Mouse (Mus musculus): Measurements from ENCODE around the gene Hipk2. TPM values are rescaled to one million over a fixed set of nuclear protein-coding genes. Genes with fewer than 3 reads are reported as not detected.
"Not testable (repeated sequence)": the region's sequence is repeated elsewhere in the genome, so short reads cannot be mapped to it uniquely, and the experiment has no call there.

Gene Hipk2
- polyA plus RNA-seq, 1 experiment from 2014 or later: 13.9 TPM

- Histone ChIP-seq H3K36me3 (no peaks in the 10 kb centered on the region), H3K4me2 (no peak overlapping the region), H3K9me3 (no peaks in the 10 kb centered on the region), H3K9ac (no peak overlapping the region), H3K27ac (no peak overlapping the region), H3K4me3 (no peak overlapping the region), H3K4me1 (no peaks in the 10 kb centered on the region), H3K27me3 (no peaks in the 10 kb centered on the region)
- no peak for ATAC-seq (ENCODE audit: insufficient number of reproducible peaks, low FRiP score, low TSS enrichment, low read depth)
- WGBS: 77% methylated on average over 14 of the region's 14 CpGs
Observed at GRCm38 (mm10) chr6:38676723-38677122, 199.2 kb downstream of the Hipk2 start.

DNA sequence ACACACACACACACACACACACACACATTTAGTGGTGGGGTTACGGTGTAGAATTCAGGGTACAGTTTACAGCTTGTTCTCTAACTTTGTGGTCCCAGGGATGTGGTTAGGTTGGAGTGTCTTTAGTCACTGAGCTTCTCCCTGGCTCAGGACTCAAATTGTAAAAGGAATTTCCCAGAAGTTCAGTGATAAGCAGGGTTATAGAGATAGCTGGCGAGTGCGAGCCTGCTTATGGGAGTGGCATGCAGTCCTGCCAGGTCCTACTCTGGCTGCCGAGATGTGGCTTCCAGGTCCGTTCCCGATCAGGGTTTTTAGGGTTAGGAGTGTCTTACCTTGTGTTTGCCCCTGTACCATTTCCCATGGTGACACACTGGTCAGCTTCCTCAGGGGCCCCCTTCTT, 199.7 kb downstream of the Hipk2 start:
- no peak overlapping the region for H3K4me3 ChIP-seq
- 82% methylated on average over 6 of the region's 6 CpGs for WGBS
- H3K36me3 ChIP-seq: no peaks in the 10 kb centered on the region
- H3K9ac ChIP-seq: no peak overlapping the region
- no peaks in the 10 kb centered on the region for H3K27me3 ChIP-seq
- H3K4me2 ChIP-seq: no peak overlapping the region
- ATAC-seq (ENCODE audit: insufficient number of reproducible peaks, low FRiP score, low TSS enrichment, low read depth): no peak
- H3K9me3 ChIP-seq: no peaks in the 10 kb centered on the region
- H3K4me1 ChIP-seq: no peaks in the 10 kb centered on the region
- H3K27ac ChIP-seq: no peak overlapping the region

- H3K27me3 ChIP-seq: no peaks in the 10 kb centered on the region
- ATAC-seq (ENCODE audit: insufficient number of reproducible peaks, low FRiP score, low TSS enrichment, low read depth): no peak
- no peak overlapping the region for H3K4me3 ChIP-seq
- no peaks in the 10 kb centered on the region for H3K4me1 ChIP-seq
- whole genome bisulfite sequencing: 86% methylated on average over 3 of the region's 3 CpGs
- H3K27ac ChIP-seq: no peak overlapping the region
- no peaks in the 10 kb centered on the region for H3K9me3 ChIP-seq
- H3K9ac ChIP-seq: no peak overlapping the region
- no peak overlapping the region for H3K4me2 ChIP-seq
- no peaks in the 10 kb centered on the region for H3K36me3 ChIP-seq
Observed at GRCm38 (mm10) chr6:38672011-38672410, 204.0 kb downstream of the Hipk2 start.

- Histone ChIP-seq H3K27me3 (no peaks in the 10 kb centered on the region), H3K4me3 (no peak overlapping the region), H3K4me1 (no peaks in the 10 kb centered on the region), H3K27ac (no peak overlapping the region), H3K4me2 (no peak overlapping the region), H3K9ac (no peak overlapping the region), H3K36me3 (no peaks in the 10 kb centered on the region), H3K9me3 (no peaks in the 10 kb centered on the region)
- 75% methylated on average over 7 of the region's 7 CpGs for WGBS
- ATAC-seq (ENCODE audit: insufficient number of reproducible peaks, low FRiP score, low TSS enrichment, low read depth): no peak
Observed at GRCm38 (mm10) chr6:38671270-38671669, 204.7 kb downstream of the Hipk2 start.

DNA sequence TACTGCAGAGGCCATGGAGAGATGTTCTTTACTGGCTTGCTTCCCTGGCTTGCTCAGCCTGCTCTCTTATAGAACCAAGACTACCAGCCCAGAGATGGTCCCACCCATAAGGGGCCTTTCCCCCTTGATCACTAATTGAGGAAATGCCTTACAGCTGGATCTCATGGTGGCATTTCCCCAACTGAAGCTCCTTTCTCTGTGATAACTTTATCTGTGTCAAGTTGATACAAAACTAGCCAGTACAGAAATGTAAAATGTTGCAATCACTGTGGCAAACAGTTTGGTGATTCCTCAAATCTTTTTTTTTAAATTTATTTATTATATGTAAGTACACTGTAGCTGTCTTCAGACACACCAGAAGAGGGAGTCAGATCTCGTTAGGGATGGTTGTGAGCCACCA, 205.5 kb downstream of the Hipk2 start:
- not testable (repeated sequence) for H3K36me3 ChIP-seq; H3K4me2 ChIP-seq; H3K27me3 ChIP-seq; H3K9me3 ChIP-seq; H3K4me1 ChIP-seq; H3K9ac ChIP-seq; H3K27ac ChIP-seq; H3K4me3 ChIP-seq; ATAC-seq (ENCODE audit: insufficient number of reproducible peaks, low FRiP score, low TSS enrichment, low read depth)
- WGBS: 82% methylated on average over 1 of the region's 1 CpGs

DNA sequence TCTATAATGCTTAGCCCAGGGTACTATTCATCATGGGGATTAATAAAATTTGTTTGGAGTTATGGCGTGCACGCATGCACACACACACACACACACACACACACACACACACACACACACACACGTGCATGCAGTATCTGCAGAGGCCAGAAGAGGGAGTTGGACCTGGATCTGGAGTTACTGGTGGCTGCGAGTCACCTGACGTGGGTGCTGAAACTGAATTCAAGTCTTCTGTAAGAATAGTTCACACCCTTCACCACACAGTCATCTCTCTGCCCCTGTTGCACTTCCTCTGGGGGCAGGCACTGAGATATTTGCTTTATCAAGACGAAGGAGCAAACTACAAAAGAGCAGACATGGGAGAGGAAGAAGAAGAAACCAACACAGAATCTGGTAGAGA, 206.4 kb downstream of the Hipk2 start:
- Histone ChIP-seq H3K27ac (no peak overlapping the region), H3K4me1 (no peaks in the 10 kb centered on the region), H3K36me3 (no peaks in the 10 kb centered on the region), H3K9ac (no peak overlapping the region), H3K4me3 (no peak overlapping the region), H3K4me2 (no peak overlapping the region), H3K9me3 (no peaks in the 10 kb centered on the region), H3K27me3 (peaks cover 5% of the 10 kb centered on the region)
- ATAC-seq (ENCODE audit: insufficient number of reproducible peaks, low FRiP score, low TSS enrichment, low read depth): no peak
- WGBS: 63% methylated on average over 6 of the region's 6 CpGs

GRCm38 (mm10) chr6:38662714-38663615, 213.0 kb downstream of the Hipk2 start, which contains the start of gene Clec2l:
Gene Clec2l, plus strand, starts transcription at chr6:38663069.
- Histone ChIP-seq H3K4me2 (peak within 1 kb of the TSS; percentile 92), H3K4me3 (peak within 1 kb of the TSS; percentile 60), H3K4me1 (0 out of 2 replicates have a peak, but pooled peaks cover 9% of the 10 kb centered on the region), H3K9ac (peak within 1 kb of the TSS; percentile 51), H3K27ac (no peak within 1 kb of the TSS), H3K36me3 (no peaks in the 10 kb centered on the region), H3K9me3 (no peaks in the 10 kb centered on the region), H3K27me3 (peaks cover 29% of the 10 kb centered on the region)
- peak; percentile 66 for ATAC-seq (ENCODE audit: insufficient number of reproducible peaks, low FRiP score, low TSS enrichment, low read depth)
- WGBS: under 1% methylated on average over 74 of the region's 84 CpGs

DNA sequence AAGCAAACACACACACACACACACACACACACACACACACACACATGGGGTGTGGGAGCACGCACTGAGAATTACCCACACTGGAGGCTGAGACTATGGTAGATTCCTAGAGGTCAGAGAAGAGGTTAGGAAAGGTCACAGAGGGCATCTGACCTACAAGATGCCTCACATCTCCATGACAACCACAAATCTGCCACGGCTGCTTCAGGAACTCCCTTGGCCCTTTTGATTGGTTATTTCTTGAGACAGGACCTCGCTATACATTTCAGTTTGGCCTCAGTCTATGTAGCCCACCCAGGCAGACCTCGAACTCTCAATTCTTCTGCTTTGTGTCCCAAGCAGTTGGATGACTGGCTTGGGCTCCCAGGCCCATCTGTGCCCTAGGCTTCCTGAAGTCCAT, 214.3 kb downstream of the Hipk2 start:
- no peak overlapping the region for H3K9ac ChIP-seq
- 0 out of 2 replicates have a peak, but pooled peaks cover 9% of the 10 kb centered on the region for H3K4me1 ChIP-seq
- H3K27me3 ChIP-seq: peaks cover 33% of the 10 kb centered on the region
- no peak overlapping the region for H3K4me2 ChIP-seq
- no peak overlapping the region for H3K27ac ChIP-seq
- H3K36me3 ChIP-seq: no peaks in the 10 kb centered on the region
- no peak overlapping the region for H3K4me3 ChIP-seq
- whole genome bisulfite sequencing: 72% methylated on average over 4 of the region's 4 CpGs
- ATAC-seq (ENCODE audit: insufficient number of reproducible peaks, low FRiP score, low TSS enrichment, low read depth): no peak
- no peaks in the 10 kb centered on the region for H3K9me3 ChIP-seq

DNA sequence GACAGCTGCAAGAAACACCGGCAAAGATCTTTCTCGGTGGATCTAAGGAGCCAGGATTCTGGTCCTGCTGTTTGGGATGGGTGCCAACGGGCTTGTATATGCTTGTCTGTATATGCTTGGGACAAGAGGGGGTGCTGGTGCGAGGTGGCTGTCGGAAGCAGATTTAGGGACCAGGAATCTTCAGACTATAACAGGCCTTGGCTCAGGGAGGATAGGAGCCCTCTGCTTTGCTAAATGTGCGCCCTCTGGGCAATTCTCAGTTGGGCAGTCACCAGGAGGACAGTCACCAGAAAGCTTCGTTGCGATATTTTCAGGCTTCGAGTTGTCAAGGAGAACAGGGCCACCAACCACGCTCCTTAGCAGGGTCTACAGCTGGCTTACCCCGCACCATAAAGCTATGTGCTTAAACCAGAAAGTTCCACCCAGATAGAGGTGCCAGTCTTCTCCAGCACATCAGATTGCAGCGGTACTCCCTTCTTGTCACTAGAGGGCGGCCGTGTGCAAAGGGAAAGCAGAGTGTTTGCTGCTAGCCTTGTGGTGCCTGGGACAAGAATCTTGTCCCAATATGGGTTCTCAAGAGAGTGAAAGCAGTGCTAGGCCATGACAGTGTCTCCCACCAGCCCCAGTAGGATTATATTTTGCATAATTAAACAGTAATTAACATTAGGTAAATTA, 225.6 kb downstream of the Hipk2 start:
- no peak for ATAC-seq (ENCODE audit: insufficient number of reproducible peaks, low FRiP score, low TSS enrichment, low read depth)
- H3K9me3 ChIP-seq: no peaks in the 10 kb centered on the region
- WGBS: 35% methylated on average over 14 of the region's 14 CpGs
- H3K4me1 ChIP-seq: no peaks in the 10 kb centered on the region
- H3K4me2 ChIP-seq: no peak overlapping the region
- H3K4me3 ChIP-seq: no peak overlapping the region
- H3K27me3 ChIP-seq: no peaks in the 10 kb centered on the region
- H3K9ac ChIP-seq: no peak overlapping the region
- no peak overlapping the region for H3K27ac ChIP-seq
- no peaks in the 10 kb centered on the region for H3K36me3 ChIP-seq

GRCm38 (mm10) chr6:38649545-38649944, 226.4 kb downstream of the Hipk2 start:
- Histone ChIP-seq H3K4me3 (no peak overlapping the region), H3K4me1 (no peaks in the 10 kb centered on the region), H3K9me3 (no peaks in the 10 kb centered on the region), H3K9ac (no peak overlapping the region), H3K27ac (no peak overlapping the region), H3K4me2 (no peak overlapping the region), H3K27me3 (no peaks in the 10 kb centered on the region), H3K36me3 (no peaks in the 10 kb centered on the region)
- ATAC-seq (ENCODE audit: insufficient number of reproducible peaks, low FRiP score, low TSS enrichment, low read depth): no peak
- 65% methylated on average over 3 of the region's 3 CpGs for WGBS

Measured in limb, embryonic 15.5 days (tissue).